Mouse (Mus musculus): ENCODE results near the gene Ptk6.
A peak's percentile ranks its signal among the peaks of the same experiment; 100 is the strongest.
"Not testable (repeated sequence)": the region's sequence is repeated elsewhere in the genome, so short reads cannot be mapped to it uniquely, and the experiment has no call there.

The Ptk6 gene

DNA sequence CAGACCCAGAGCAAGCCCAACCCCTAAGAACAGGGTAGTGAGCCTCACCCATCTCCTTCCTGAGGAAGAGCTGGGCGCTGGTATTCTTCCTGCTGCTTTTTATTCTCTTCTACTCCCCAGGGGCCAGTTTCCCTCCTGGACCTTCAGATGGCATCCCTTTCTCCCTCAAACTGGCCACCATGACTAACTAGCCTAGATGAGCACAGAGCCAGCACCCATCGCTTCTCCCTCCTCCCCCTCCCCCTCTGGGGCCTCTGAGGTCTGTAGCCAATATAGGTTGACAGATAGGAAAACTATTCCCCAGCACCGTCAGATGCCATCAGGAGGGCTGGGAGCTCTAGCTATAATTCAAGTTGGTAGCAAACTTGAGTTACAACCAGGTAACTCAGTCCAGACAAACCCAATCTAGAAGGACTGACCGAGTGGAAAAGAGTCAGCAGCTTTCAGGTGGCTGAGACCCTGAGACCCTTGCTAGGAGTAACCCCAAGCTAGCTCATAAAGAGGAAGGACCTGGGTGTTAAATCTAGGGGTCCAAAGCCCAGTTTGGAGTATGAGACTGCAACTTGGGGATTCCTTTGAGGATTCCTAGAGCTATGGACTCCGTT lies 16.4 kb upstream of the Ptk6 start:
- DNase-seq = no peak

DNA sequence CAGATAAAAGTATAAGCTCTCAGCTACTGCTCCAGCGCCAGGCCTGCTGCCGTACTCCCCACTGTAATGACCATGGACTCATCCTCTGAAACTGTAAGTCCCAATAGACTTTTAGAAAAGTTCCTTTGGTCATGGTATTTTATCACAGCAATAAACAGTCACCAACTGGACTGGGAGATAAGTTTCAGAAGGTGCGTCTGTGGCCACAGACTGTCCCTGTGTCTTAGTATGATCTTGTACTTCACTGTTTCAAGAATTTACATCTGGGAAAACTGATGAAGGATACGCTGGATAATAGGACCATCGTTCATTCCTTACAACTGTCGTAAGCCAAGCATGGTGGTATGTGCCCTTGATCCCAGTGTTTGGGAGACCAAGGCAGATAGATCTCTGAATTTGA lies 13.4 kb upstream of the Ptk6 start:
- no peak for DNase-seq

DNA sequence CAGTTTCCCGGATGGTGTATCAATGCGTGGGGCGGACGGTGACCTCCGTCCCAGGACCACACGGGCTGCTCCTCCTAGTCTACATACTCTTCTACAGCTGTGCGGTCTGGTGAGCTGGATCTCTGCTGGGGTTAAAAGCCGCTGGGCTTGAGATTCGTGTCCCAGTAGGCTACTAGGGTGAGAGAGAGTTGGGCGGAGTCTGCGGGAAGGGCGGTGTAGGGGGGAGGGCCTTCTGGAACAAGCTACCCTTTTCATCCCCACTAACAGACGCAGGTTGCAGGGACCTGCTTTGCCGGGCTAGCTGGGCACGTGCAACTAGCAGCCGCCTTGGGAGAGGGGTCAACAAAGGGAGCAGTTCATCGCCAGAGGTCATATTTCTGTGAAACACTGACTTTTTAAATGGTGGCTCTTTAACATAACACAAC lies 10.4 kb upstream of the Ptk6 start, which contains the start of gene Srms:
Gene Srms (minus strand): TSS at position 165 of the 425 bp plus-strand sequence.
- no peak for DNase-seq

DNA sequence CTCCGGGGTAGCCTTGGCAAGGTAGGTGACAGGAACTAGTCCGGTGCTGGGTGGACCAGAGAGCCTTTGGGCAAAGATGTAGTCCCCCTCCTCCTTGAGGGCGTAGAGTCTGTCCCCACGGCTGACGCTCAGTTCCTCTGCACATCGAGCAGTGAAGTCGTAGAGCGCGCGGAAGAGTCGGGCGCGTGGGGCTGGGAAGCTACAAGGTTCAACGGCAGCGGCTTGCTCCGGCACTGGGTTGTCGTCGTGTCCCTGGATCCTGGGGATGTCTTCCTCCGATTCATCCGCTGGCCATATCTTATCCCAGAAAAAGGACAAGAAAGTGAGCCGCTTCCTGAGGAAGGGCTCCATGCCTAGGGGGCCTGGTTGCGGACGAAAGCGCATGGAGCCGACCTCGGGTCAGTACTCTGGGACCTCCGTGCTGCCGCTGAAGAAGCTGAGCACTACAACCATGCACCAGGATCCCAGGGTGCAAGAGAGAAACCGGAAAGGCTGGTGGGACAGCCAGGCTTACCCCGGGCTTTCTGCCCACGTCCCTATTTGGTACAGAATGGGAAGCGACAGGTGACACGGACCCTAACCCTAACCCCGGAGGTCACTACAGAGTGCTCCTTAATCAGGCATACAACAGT lies 9.9 kb upstream of the Ptk6 start:
- no peak for DNase-seq

DNA sequence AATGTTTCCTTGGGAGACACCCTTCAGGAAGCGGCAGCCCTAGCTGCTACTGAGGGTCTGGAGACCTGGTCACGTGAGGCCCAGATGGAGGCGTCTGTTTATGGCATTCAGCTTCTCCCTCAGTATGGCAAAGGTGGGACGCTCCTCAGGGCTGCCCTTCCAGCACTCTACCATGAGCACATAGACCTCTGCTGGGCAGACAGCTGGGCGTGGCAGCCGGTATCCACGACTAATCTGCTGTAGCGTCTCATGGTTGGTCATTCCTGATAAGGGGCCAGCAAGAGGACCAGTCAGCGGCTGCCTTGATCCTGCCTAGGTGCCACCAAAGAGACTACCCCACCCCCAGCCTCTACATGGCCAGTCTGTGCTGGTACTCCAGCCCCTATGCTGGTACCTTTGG lies 3.5 kb upstream of the Ptk6 start:
- DNase-seq = no peak

DNA sequence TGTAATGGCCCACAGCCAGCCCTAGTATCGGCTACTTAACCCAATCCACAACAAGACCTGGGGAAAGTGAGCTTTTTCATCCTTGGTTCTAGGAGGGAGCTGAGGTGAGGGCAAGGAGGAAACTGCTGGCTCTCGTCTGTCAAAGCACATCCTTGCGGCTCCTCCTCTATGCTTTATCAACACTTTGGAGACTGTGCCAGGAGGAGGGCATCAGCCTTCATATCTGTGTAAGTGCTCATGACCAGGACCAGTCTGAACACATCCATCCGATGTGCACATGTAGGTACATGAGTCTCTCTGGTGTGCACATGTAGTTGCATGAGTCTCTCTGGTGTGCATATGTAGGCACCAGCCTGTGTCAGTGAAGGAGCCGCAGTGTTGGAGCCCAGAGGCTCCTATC lies 3.1 kb upstream of the Ptk6 start:
- DNase-seq = no peak

DNA sequence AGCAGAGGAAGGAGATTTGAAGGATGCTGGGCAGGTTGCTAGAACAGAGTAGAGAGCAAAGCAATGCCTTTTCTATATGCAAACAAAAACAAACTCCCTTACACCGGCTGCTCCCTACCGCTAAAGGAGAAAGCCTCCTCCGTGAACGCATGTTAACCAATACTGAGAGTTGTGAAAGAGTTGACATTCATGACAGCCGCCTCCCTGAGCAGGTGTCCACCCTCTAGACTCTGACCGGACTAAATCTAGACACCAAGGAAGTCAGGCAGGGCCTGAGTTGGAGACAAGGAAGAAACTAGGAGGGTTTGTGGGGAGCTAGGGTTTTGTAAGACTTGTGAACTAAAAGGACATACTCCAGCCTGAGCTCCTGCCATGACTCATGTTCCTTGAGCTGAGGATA lies 297 bp upstream of the Ptk6 start:
- DNase-seq = no peak

DNA sequence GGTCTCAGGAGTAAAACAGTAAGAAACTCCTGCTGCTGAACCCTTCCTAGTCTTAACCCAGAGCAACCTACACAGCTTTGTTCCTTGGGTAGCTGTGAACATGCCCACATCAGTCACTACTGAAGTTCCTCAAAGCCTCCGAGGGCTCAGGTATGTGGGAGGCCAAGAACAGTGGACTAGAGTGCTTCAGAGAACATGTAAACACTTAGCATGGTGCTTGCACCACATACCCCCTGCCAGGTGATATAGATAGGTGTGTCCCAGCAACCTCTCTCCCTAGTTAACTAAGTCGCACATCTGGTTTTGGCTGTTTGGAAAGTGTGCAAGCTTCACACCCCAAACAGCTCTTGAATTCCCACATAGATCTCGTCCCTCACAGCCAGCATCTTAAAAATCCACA lies 983 bp downstream of the Ptk6 start:
- no peak for DNase-seq

DNA sequence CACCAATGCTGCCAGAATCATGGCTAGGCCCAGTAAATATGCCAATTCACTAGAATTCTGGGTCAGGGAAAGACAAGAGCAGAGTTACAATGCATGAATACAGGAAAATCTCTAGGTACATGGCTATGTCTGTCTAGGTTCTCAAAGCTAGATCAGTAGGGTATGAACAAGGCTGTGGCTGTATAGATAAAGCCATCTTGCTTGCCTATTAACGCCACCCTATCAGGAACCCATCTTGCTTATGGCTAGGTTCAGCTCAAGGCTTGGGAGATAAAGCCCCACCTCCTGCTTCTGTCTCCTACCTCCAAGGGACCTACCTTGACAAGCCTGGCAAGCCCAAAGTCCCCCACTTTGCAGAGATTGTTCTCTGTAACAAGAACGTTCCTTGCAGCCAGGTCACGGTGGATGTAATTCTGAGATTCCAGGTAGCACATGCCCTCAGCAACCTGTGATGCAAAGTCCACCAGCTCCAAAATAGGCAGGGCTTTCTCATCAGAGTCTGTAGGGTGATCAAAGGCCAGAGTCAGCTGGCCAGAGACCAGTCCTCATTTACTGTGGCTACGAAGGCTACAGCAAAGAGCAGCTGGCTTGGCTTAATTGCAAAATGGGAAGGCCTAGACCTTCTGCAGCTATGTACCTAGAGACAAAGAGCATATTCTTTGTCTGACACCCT lies 5.8 kb downstream of the Ptk6 start:
- no peak for DNase-seq

DNA sequence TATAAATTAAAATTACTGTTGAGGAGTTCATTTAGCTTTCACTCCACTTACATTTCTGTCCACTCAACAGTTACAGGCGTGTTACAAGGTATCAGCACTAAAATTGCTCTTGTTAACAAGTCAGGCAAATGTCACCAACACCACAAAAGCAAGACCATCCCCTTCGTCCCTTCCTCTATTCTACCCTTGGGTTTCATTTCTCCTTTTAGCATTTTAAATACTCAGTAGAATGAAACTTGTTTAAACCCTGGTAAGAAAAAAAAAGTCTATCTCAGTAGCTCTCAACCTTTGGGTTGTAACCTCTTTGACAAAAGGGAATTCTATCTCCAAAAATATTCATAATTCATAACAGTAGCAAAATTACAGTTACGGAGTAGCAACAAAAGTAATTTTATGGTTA lies 9.5 kb downstream of the Ptk6 start:
- no peak for DNase-seq

DNA sequence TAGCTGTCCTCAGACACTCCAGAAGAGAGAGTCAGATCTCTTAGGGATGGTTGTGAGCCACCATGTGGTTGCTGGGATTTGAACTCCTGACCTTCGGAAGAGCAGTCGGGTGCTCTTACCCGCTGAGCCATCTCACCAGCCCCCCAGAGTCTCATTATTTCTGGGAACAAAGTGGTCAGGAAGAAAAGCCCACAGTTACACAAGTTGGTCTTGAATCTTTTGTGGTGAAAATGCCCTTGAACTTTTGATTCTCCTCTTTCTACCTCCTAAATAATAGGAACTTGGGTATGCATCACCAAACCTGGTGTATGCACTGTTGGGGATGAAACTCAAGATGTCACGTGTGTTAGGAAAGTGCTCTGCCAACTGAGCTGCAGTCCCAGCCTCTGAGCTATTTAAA lies 10.7 kb downstream of the Ptk6 start:
- no peak for DNase-seq

DNA sequence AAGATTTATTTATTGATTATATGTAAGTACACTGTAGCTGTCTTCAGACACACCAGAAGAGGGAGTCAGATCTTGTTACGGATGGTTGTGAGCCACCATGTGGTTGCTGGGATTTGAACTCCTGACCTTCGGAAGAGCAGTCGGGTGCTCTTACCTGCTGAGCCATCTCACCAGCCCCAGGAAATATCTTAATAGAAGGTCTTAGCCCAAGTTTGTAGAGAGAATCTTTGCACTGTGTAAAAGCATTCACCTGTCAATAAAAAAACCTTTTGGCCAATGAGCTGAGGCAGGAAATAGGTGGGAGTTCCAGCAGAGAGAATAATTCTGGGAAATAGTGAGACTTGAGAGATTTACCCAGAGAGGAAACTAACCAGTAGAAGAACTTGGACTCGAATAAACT lies 11.2 kb downstream of the Ptk6 start:
- not testable (repeated sequence) for DNase-seq

DNA sequence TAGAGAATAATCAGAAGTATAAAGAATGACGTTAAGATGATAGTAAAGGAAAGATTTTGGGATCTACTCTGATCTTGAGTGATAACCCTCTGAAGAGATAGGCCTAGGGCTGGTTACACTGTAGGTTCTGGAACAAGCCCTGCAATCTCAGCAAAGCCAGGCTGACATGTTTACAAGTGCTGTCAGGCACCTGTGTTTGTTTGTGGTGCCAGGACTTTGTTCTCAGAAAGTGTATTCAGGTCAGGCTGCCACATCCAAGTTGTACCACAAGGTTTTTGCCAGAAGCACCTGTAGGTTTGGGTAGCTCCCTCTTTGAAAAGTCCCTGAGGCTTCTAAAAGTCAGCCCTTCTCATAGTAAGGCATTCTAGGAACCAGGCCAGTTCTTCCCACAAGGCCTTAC lies 13.3 kb downstream of the Ptk6 start:
- no peak for DNase-seq

DNA sequence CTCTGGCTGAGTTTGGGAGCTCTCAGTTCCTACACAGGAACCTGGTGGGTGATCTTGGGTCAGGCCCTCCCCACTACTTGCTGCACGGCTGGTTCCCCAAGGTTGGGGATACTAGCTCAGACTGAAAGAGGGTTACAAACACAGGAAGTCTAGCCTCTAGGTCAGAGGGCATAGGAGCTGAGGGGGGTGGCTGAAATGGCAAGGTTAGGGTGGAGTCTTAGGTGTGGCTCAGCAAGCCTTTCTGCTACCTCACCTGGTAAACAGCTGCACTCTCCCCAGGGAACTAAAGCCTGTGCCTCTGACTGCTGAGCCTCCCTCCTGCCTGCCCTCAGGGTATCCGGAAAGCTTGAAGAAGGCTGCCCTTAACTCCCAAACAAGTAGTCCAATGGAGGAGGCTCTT lies 13.9 kb downstream of the Ptk6 start:
- DNase-seq = no peak

DNA sequence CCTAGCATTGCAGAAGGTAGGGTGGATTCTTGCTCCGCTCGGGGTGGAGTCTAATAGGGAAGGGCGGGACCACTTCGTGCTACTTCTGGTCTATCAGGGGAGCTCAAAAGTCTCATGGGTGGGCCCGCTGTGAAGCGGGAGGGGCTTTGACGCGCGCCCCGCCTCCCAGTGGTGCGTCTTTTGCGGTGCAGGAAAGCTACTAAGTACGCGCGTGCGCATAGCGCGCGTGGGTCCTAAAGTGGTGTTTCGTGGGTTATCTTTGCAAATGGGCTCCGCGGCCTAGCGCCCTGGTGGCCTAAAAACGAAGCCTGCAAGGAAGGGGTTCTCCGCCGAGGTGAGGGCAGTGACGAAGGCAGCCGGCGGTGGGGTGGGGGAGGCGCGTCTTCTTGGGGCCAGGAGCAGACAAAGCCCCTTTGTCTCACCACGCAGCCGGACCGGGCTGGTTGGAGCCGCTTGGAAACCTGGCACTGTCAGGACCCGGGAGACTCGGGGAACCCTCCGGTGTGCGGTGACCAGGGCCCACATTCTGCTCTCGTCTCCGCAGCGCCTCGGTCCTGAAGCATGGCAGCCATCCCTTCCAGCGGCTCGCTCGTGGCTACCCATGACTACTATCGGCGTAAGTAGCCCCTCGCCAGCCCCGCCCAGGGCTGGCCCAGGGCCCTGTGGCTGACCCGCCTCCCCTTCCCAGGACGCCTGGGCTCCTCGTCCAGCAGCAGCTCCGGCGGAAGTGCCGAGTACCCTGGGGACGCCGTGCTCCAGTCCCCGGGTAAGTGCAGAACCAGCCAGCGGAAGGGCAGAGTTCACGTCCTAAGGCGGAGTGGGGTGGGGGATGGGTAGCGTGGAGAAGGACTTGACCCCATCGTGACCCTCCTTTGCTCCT lies 15.2 kb downstream of the Ptk6 start, which contains the start of gene Ppdpf:
Gene Ppdpf (plus strand): TSS at position 127 of the 880 bp plus-strand sequence.
- peak; percentile 95 for DNase-seq

DNA sequence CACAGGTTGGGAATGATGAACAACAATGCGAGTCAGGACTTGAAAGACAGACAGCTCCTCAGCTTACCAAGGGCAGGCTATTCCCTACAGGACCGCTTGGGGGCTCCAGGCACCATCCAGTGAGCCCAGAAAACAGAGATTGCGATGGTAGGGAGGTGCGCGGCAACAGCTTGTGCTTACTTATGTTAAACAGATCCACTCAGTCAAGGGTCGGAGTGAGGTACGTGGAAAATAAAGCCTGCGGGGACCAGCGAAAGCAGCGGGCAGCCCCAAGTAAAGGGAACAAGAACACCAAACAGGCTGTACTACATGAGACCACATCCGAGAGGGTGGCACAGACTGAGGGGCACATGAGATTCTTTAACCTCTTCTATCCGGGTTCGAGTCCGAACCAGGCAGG lies 16.0 kb downstream of the Ptk6 start:
- peak; percentile 91 for DNase-seq

DNA sequence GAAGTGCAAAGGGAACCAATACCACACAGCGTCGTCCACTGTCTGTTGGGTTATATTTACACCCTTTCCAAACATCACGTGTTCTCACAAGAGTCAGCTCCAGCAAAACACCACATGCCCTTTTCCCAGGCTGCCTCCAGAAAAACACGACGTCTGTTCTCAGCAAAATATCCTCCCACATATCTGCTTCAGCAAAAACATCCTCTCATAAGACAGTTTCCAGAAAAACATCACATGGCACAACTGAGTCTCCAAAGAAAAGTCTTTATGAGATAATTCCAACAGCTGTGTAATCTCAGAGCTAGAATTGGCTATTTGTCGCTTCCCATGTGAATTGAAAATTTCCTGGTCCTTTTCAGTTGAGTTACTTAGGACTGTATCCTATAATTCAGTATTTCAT lies 21.7 kb downstream of the Ptk6 start:
- peak; percentile 42 for DNase-seq

DNA sequence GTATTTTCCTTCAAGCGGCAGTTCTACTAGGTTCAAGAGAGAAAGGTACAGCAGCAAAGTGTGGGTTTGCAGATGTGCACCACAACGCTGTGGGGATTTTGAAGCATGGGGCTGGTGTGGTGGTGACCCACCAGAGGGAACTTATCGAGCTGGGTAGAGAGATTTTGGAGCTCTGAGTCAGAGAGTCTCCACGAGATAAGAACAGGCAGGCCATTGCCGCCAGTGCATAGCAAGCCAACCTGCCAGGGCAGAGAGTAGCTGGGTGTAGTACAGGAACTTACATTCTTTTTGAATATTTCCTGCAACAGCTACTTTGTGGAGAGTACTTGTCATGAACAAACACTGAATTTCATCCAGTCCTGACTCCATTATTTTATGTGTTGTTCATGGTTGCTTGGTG lies 24.1 kb downstream of the Ptk6 start:
- DNase-seq = no peak

DNA sequence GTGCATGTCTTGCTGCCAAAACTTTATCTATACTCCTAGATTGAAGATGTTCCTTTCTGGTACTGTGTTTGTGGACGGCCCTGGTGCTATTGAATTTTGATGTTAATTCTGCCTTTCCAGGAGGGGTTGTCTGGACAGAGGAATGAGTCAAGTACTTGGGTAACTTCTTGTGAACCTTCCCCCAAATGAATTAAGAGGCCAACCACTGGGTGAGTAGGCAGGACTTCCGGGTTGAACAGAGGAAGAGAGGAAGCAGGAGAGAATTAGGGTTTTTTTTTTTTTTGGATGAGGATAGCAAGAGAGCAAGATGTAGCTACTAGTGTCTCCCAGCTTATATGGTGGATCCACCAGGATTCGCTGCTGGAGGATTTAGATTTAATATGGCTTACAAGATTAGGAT lies 24.6 kb downstream of the Ptk6 start:
- no peak for DNase-seq

DNA sequence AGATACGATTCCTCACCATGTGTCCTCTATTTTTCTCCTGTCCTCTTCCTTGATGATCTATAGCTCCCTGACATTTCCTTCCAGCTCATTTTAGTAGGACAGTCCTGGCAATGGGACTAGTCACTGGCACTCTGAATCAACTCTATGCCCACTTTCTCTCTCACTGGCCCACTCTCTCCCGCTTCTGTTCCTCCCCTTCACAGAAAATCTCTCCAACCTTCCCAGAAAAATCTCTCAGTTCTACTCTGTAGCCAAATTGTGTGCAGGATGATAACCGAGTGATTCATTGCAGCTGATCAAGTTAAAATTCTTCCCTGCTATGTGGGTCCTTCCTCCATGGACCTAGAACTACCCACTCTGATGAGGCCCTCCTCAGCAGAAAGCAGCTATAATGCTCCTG lies 27.9 kb downstream of the Ptk6 start:
- DNase-seq = peak; percentile 34

DNA sequence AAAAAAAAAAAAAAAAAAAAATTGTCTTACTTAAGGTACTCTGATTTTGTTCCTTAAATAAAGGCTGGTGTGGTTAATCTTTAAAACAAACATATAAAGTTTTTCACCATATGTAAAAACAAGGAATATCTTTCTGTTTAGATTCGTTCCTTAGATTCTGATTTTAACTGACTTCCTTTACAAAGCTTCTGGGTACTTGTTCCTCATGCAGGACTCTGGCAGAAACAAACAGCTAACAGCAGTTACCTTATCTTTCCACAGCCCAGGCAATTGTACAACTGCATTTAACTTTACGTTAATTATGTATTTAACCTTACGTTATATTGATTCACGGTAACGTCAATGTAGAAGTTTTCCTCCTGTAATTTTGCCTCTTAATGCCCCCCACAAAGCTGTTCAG lies 36.1 kb downstream of the Ptk6 start:
- no peak for DNase-seq

DNA sequence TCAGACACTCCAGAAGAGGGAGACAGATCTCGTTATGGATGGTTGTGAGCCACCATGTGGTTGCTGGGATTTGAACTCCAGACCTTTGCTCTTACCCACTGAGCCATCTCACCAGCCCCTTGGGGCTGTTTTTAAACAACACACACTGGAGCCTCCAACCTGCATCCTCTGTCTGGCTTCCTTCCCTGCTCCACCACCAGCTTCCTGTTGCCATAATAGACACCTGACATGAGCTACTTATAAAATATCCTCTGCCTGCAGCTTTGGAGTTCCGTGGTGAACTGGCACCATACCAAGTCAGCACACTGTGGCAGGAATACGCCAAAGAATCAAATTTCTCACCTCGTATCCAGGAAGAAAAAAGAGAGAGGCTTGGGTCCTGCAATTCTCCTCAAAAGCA lies 41.8 kb downstream of the Ptk6 start:
- no peak for DNase-seq

DNA sequence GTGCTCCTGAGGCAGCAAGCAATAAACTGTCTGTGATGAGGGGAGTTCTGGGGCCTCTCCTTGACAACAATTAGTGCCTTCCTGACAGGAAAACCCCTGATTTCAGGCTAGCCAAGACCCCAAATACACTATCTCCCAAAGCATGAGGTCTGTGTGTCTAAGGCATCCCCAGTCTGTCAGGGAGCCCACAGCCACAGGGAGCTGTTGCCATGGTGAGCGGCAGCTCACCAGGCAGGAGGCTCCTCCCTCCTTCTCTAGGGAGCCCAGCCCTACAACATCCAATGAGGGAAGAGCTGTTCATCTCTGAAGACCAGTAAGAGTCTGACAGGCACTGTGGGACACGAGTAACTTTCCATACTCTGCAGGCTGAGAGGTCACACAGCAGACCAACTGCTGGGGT lies 42.8 kb downstream of the Ptk6 start:
- DNase-seq = peak; percentile 82
